Mouse (Mus musculus): Measurements from ENCODE around the gene Ndufv2. TPM values are rescaled to one million over a fixed set of nuclear protein-coding genes. Genes with fewer than 3 reads are reported as not detected.
A peak's percentile ranks its signal among the peaks of the same experiment; 100 is the strongest.

Gene Ndufv2
- total and polyA plus RNA-seq, 2 experiments from 2014 or later: 73.6 to 484 TPM

- DNase-seq (ENCODE audit: low spot score) (peak; percentile 85), ATAC-seq (no peak; the same call in 1 of the 2 replicates)
- no peak overlapping the region for H3K9ac ChIP-seq (replicated peaks; ENCODE audit: low read length)
- no peaks in the 10 kb centered on the region for H3K27me3 ChIP-seq (ENCODE audit: insufficient read depth, low read length)
- H3K36me3 ChIP-seq (ENCODE audit: insufficient read depth, low read length): no peaks in the 10 kb centered on the region
- H3K4me3 ChIP-seq (ENCODE audit: low read length): no peak overlapping the region
- TF ChIP-seq CTCF (IDR thresholded peaks at IDR 0.05; ENCODE audit: low read depth): peak; percentile 85
- H3K4me1 ChIP-seq (ENCODE audit: insufficient read depth, low read length): no peaks in the 10 kb centered on the region
- no peak overlapping the region for H3K4me2 ChIP-seq (ENCODE audit: low read depth, low read length)
- no peaks in the 10 kb centered on the region for H3K9me3 ChIP-seq (ENCODE audit: low read length)
- WGBS: 60% methylated on average over 10 of the region's 10 CpGs
- no peak overlapping the region for H3K27ac ChIP-seq
Observed at GRCm38 (mm10) chr17:66106601-66107267, 5.4 kb upstream of the Ndufv2 start.

DNA sequence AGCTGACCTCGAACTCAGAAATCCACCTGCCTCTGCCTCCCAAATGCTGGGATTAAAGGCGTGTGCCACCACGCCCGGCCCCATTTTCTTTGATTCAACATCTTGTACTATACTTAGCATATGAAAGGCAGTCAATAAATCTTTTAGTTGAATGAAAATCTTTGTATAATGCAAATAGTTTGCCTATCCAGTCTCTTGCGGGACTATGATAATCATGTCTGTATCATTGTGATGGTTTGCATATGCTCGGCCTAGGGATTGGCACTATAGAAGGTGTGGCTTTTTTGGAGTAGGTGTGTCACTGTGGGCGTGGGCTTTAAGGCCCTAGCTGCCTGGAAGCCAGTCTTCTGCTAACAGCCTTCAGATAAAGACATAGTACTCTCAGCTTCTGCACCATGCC lies 2.7 kb upstream of the Ndufv2 start:
- H3K27ac ChIP-seq: no peak overlapping the region
- H3K9me3 ChIP-seq (ENCODE audit: low read length): no peaks in the 10 kb centered on the region
- no peak overlapping the region for H3K4me3 ChIP-seq (ENCODE audit: low read length)
- no peak for ATAC-seq
- no peaks in the 10 kb centered on the region for H3K27me3 ChIP-seq (ENCODE audit: insufficient read depth, low read length)
- DNase-seq (ENCODE audit: low spot score): no peak
- H3K4me1 ChIP-seq (ENCODE audit: insufficient read depth, low read length): peaks cover 10% of the 10 kb centered on the region
- WGBS: 86% methylated on average over 7 of the region's 7 CpGs
- no peaks in the 10 kb centered on the region for H3K36me3 ChIP-seq (ENCODE audit: insufficient read depth, low read length)
- no peak overlapping the region for H3K9ac ChIP-seq (replicated peaks; ENCODE audit: low read length)
- no peak for TF ChIP-seq CTCF (IDR thresholded peaks at IDR 0.05; ENCODE audit: low read depth)
- no peak overlapping the region for H3K4me2 ChIP-seq (ENCODE audit: low read depth, low read length)

GRCm38 (mm10) chr17:66100566-66101379 lies 586 bp downstream of the Ndufv2 start:
- peak overlapping the region; percentile 84 for H3K4me2 ChIP-seq (ENCODE audit: low read depth, low read length)
- peak overlapping the region; percentile 98 for H3K27ac ChIP-seq
- H3K4me3 ChIP-seq (ENCODE audit: low read length): peak overlapping the region; percentile 99
- DNase-seq (ENCODE audit: low spot score) (peak; percentile 58), ATAC-seq (no peak)
- peaks cover 10% of the 10 kb centered on the region for H3K4me1 ChIP-seq (ENCODE audit: insufficient read depth, low read length)
- WGBS: 1% methylated on average over 38 of the region's 41 CpGs
- TF ChIP-seq CTCF (IDR thresholded peaks at IDR 0.05; ENCODE audit: low read depth): no peak
- H3K9me3 ChIP-seq (ENCODE audit: low read length): no peaks in the 10 kb centered on the region
- H3K9ac ChIP-seq (replicated peaks; ENCODE audit: low read length): peak overlapping the region; percentile 95
- no peaks in the 10 kb centered on the region for H3K27me3 ChIP-seq (ENCODE audit: insufficient read depth, low read length)
- no peaks in the 10 kb centered on the region for H3K36me3 ChIP-seq (ENCODE audit: insufficient read depth, low read length)

DNA sequence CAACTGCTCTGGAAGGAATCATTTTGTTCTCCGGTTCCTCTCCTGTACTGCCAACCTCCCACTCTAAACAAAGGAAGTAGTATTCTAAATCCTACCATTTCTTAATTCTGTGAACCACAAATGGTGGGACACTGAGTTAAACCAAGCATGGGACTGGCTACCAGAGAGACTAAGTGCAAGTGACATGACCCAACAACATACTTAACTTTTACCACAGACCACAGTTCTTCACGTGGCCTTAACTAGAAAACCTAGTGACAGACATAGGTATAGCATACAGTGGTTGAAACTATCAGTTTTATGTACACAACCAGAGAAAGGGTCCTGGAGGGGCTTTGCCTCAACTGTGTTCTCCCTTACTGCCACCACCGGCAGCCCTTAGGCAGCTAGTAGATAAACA lies 8.7 kb downstream of the Ndufv2 start:
- DNase-seq (ENCODE audit: low spot score) (no peak), ATAC-seq (no peak)
- Histone ChIP-seq H3K9ac (replicated peaks; ENCODE audit: low read length) (no peak overlapping the region), H3K4me1 (ENCODE audit: insufficient read depth, low read length) (no peaks in the 10 kb centered on the region), H3K27me3 (ENCODE audit: insufficient read depth, low read length) (no peaks in the 10 kb centered on the region), H3K4me3 (ENCODE audit: low read length) (no peak overlapping the region), H3K4me2 (ENCODE audit: low read depth, low read length) (no peak overlapping the region), H3K36me3 (ENCODE audit: insufficient read depth, low read length) (no peaks in the 10 kb centered on the region), H3K27ac (no peak overlapping the region), H3K9me3 (ENCODE audit: low read length) (no peaks in the 10 kb centered on the region)
- WGBS: 78% methylated on average over 3 of the region's 3 CpGs
- TF ChIP-seq CTCF (IDR thresholded peaks at IDR 0.05; ENCODE audit: low read depth): no peak

- DNase-seq (ENCODE audit: low spot score): no peak
- ATAC-seq: no peak
- no peak overlapping the region for H3K27ac ChIP-seq
- no peaks in the 10 kb centered on the region for H3K36me3 ChIP-seq (ENCODE audit: insufficient read depth, low read length)
- no peak overlapping the region for H3K4me2 ChIP-seq (ENCODE audit: low read depth, low read length)
- no peak for TF ChIP-seq CTCF (IDR thresholded peaks at IDR 0.05; ENCODE audit: low read depth)
- no peaks in the 10 kb centered on the region for H3K27me3 ChIP-seq (ENCODE audit: insufficient read depth, low read length)
- no peaks in the 10 kb centered on the region for H3K9me3 ChIP-seq (ENCODE audit: low read length)
- H3K4me1 ChIP-seq (ENCODE audit: insufficient read depth, low read length): no peaks in the 10 kb centered on the region
- H3K4me3 ChIP-seq (ENCODE audit: low read length): no peak overlapping the region
- WGBS: 89% methylated on average over 2 of the region's 2 CpGs
- no peak overlapping the region for H3K9ac ChIP-seq (replicated peaks; ENCODE audit: low read length)
Observed at GRCm38 (mm10) chr17:66092065-66092464, 9.3 kb downstream of the Ndufv2 start.

DNA sequence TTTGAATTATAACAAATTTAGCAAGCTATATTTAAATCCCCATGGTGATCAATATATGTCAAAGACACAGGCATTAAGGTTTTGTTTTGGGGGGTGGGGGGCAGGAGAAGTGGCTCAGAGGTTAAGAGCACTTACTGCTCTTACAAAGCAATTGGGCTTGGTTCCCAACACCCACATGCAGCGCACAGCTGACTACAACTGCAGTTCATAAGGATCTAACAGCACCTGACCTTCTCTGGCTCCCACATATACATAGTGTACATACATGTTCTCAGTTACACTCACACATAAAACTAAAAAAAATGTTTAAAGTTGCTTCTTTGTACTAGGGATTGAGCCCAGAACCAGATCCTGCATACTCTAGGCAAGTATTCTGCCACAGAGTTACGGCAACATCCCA lies 10.0 kb downstream of the Ndufv2 start:
- H3K4me2 ChIP-seq (ENCODE audit: low read depth, low read length): no peak overlapping the region
- no peak overlapping the region for H3K27ac ChIP-seq
- no peak for TF ChIP-seq CTCF (IDR thresholded peaks at IDR 0.05; ENCODE audit: low read depth)
- no peaks in the 10 kb centered on the region for H3K4me1 ChIP-seq (ENCODE audit: insufficient read depth, low read length)
- no peak overlapping the region for H3K4me3 ChIP-seq (ENCODE audit: low read length)
- ATAC-seq: no peak
- no peaks in the 10 kb centered on the region for H3K27me3 ChIP-seq (ENCODE audit: insufficient read depth, low read length)
- WGBS: 90% methylated on average over 2 of the region's 2 CpGs
- DNase-seq (ENCODE audit: low spot score): no peak
- H3K36me3 ChIP-seq (ENCODE audit: insufficient read depth, low read length): no peaks in the 10 kb centered on the region; the same call in 1 of the 2 replicates
- H3K9ac ChIP-seq (replicated peaks; ENCODE audit: low read length): no peak overlapping the region
- H3K9me3 ChIP-seq (ENCODE audit: low read length): no peaks in the 10 kb centered on the region

- Histone ChIP-seq H3K9ac (replicated peaks; ENCODE audit: low read length) (no peak overlapping the region), H3K36me3 (ENCODE audit: insufficient read depth, low read length) (peaks cover 3% of the 10 kb centered on the region; the same call in 1 of the 2 replicates), H3K4me1 (ENCODE audit: insufficient read depth, low read length) (no peaks in the 10 kb centered on the region), H3K27me3 (ENCODE audit: insufficient read depth, low read length) (no peaks in the 10 kb centered on the region), H3K4me2 (ENCODE audit: low read depth, low read length) (no peak overlapping the region), H3K4me3 (ENCODE audit: low read length) (no peak overlapping the region), H3K27ac (no peak overlapping the region), H3K9me3 (ENCODE audit: low read length) (no peaks in the 10 kb centered on the region)
- DNase-seq (ENCODE audit: low spot score) (no peak), ATAC-seq (no peak)
- no peak for TF ChIP-seq CTCF (IDR thresholded peaks at IDR 0.05; ENCODE audit: low read depth)
Observed at GRCm38 (mm10) chr17:66090251-66090650, 11.1 kb downstream of the Ndufv2 start.

Data from hindbrain, postnatal 0 days (tissue).